Mouse (Mus musculus) midbrain, embryonic 12.5 days (tissue): Measurements from ENCODE around the gene Jak1. TPM values are rescaled to one million over a fixed set of nuclear protein-coding genes. Genes with fewer than 3 reads are reported as not detected.

Experiments used
- ATAC-seq: fragments of 200-750 bp; cut with Nextera tagmentation; 2 replicates; pipeline ENCODE4 v1.8.0; 2017; ENCODE audit warnings: low read depth, moderate TSS enrichment, moderate library complexity; ENCODE audit not compliant: low FRiP score
- H3K27ac ChIP-seq: fragments of 300-500 bp; sonication (generic); replicated peaks from 2 replicates; pipeline ENCODE4 v1.5.1; 2016; ENCODE audit warnings: mild to moderate bottlenecking
- H3K27me3 ChIP-seq: fragments of 300-500 bp; sonication (generic); 2 replicates; pipeline ENCODE4 v1.6.1; 2016; ENCODE audit warnings: mild to moderate bottlenecking
- H3K36me3 ChIP-seq: fragments of 300-500 bp; sonication (generic); 2 replicates; pipeline ENCODE4 v1.6.1; 2016
- H3K4me1 ChIP-seq: fragments of 300-500 bp; sonication (generic); 2 replicates; pipeline ENCODE4 v1.6.1; 2016
- H3K4me2 ChIP-seq: fragments of 300-500 bp; sonication (generic); replicated peaks from 2 replicates; pipeline ENCODE4 v1.6.1; 2016; ENCODE audit warnings: mild to moderate bottlenecking, moderate library complexity
- H3K4me3 ChIP-seq: fragments of 300-500 bp; sonication (generic); 2 replicates; pipeline ENCODE4 v1.5.1; 2016; ENCODE audit warnings: mild to moderate bottlenecking
- H3K9ac ChIP-seq: fragments of 300-500 bp; sonication (generic); replicated peaks from 2 replicates; pipeline ENCODE4 v1.6.1; 2016; ENCODE audit warnings: mild to moderate bottlenecking, moderate library complexity
- H3K9me3 ChIP-seq: fragments of 300-500 bp; sonication (generic); 2 replicates; pipeline ENCODE4 v1.6.1; 2016; ENCODE audit warnings: mild to moderate bottlenecking
- WGBS: fragments of 180-500 bp; shearing (Covaris S2); methylation state at CpG from one replicate; pipeline ENCODE4 v1.1.7; 2016; 5-methylcytosine and 5-hydroxymethylcytosine counted together
- polyA plus RNA-seq: library from polyadenylated mRNA; unstranded; fragments of >200 nt; fragmentation: Nextera tagmentation; extraction: Ambion mirVana; gene quantifications from 2 replicates; pipeline ENCODE4 v1.2.1, GENCODE M21; 2016

The Jak1 gene
- polyA plus RNA-seq, 1 experiment from 2014 or later: 52.6 TPM

DNA sequence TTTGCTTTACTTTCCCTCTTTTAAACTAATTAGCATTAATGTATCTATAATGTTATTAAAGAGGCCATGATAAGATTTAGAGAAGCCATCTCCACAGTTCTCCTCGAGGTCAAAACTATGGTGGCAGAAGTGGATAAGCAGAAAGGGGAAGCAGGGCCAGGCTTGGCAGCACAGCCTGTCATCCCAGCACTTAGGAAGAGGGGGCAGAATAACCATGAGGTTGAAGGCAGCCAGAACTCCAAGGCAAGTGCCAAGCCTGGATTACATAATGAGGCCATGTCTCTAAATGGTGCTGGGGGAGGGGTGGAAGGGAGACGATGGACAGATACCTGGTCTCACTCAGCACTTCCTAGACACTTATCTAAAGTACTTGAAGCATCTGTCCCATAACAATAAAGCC lies 66.7 kb downstream of the Jak1 start:
- Histone ChIP-seq H3K36me3 (no peaks in the 10 kb centered on the region), H3K4me1 (no peaks in the 10 kb centered on the region), H3K9me3 (no peaks in the 10 kb centered on the region), H3K27me3 (no peaks in the 10 kb centered on the region; the same call in 1 of the 2 replicates), H3K9ac (no peak overlapping the region), H3K4me3 (no peak overlapping the region), H3K4me2 (no peak overlapping the region), H3K27ac (no peak overlapping the region)
- 78% methylated on average over 2 of the region's 2 CpGs for WGBS
- no peak for ATAC-seq

DNA sequence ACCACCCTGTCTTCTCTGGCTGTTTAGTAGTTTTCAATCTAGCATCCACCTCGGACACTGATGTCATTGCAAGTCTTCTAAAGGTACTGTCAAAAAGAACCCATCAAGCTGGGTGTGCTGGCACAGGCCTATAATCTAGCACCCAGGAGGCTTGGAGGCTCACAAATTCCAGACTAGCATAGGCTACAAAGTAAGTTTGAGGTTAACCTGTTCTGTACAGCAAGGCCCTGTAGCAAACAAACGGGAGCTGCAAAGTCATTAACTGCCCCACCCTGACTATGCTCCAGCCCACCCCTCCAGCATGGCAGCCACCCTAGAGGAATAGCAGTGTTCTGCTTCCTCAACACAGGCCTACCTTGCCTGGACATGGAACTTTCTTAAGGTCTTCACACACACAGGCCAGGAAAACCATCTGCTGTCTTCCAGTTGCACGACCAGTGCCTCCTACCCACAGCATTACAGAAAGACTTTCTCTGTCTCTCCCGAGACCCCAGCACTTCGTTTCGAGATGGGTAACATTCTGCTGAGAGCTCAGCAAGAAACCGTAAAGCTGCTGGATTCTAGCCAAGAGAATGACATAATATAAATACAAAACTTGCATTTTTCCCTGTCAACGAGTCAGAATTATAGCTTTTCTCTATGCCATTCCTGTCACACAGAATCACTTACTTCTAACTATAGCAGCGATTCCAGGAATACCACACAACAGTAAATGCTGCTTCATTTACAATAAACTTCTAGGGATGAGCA lies 67.5 kb downstream of the Jak1 start:
- Histone ChIP-seq H3K4me3 (no peak overlapping the region), H3K36me3 (no peaks in the 10 kb centered on the region), H3K4me1 (no peaks in the 10 kb centered on the region), H3K9ac (no peak overlapping the region), H3K27ac (no peak overlapping the region), H3K27me3 (no peaks in the 10 kb centered on the region; the same call in 1 of the 2 replicates), H3K9me3 (no peaks in the 10 kb centered on the region), H3K4me2 (no peak overlapping the region)
- WGBS: 80% methylated on average over 9 of the region's 9 CpGs
- no peak for ATAC-seq

DNA sequence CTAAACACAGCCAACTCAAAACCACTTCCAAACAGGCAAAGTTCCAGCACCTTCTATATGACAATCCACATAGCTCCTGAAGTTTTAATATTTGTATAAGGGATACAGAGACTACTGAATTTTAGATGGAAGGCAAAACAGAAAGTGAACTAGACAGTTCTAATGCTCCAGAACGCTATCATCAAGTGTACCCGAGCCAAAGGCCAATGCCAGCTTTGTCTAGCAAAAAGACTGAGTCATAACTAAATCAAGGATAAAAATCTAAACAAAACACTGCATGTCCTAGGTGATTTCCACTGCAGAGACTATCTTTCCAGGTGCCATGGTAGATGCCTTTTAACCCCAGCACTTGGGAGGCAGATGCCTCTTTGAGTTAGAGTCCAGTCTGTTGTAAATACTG lies 68.7 kb downstream of the Jak1 start:
- H3K27me3 ChIP-seq: no peaks in the 10 kb centered on the region; the same call in 1 of the 2 replicates
- no peaks in the 10 kb centered on the region for H3K4me1 ChIP-seq
- H3K9ac ChIP-seq: no peak overlapping the region
- H3K4me2 ChIP-seq: no peak overlapping the region
- no peaks in the 10 kb centered on the region for H3K36me3 ChIP-seq
- no peak overlapping the region for H3K4me3 ChIP-seq
- ATAC-seq: no peak
- 88% methylated on average over 2 of the region's 2 CpGs for WGBS
- no peak overlapping the region for H3K27ac ChIP-seq
- no peaks in the 10 kb centered on the region for H3K9me3 ChIP-seq

DNA sequence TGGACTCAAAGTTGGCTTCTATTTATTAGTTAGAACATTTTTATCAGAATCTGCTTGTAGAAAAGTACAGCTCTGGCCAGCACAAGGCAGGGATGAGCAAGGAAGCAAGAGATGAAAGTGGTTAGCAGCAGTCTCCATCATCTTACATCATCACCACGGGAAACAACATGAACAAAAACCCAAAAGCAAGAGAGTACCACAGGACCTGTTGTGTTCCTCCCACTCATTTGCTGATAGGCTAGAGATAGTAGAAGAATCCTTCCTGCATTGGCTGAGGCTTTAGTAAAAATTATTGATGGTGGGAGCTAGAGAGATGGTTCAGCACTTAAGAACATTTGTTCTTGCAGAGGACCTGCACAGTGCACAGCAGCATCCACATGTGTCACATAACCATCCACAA lies 70.9 kb downstream of the Jak1 start:
- no peak overlapping the region for H3K27ac ChIP-seq
- no peaks in the 10 kb centered on the region for H3K4me1 ChIP-seq
- 81% methylated on average over 1 of the region's 1 CpGs for WGBS
- no peak overlapping the region for H3K4me3 ChIP-seq
- no peaks in the 10 kb centered on the region for H3K36me3 ChIP-seq
- no peaks in the 10 kb centered on the region for H3K9me3 ChIP-seq
- no peak overlapping the region for H3K9ac ChIP-seq
- no peaks in the 10 kb centered on the region; the same call in 1 of the 2 replicates for H3K27me3 ChIP-seq
- H3K4me2 ChIP-seq: no peak overlapping the region
- no peak for ATAC-seq

DNA sequence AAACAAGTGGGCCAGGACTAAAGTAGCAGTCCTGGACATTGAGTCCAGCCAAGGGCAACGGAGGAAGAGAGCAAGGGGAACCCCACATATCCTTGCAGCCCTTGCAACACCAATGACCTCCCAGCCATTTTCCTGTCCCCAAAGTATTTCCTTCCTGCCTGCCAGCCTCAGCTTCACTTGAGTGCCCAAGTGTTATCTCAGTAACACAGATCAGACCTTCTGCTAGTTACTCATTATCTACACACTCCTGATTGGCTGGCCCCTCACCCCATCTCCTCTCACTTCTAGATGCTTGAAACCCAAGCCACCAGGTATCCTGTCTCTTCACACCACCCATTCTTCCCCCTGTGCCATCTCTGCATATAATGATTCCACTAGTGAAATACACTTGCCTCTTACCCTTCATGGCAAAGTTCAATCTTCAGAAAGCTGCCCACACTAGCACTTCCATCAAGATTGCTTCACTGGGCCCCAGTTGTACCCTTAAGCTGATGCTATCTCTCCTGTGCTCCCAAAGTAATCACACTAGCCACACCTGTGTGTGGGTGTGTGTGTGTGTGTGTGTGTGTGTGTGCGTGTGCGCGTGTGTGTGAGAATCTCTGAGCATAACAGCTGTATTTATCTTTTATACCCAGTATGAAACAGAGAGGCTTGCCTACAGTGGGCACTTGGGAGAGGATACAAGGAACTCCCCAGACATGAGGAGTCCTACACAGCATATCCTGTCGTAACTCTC lies 72.7 kb downstream of the Jak1 start:
- Histone ChIP-seq H3K9me3 (no peaks in the 10 kb centered on the region), H3K36me3 (no peaks in the 10 kb centered on the region), H3K27me3 (no peaks in the 10 kb centered on the region; the same call in 1 of the 2 replicates), H3K4me2 (no peak overlapping the region), H3K27ac (no peak overlapping the region), H3K4me3 (no peak overlapping the region), H3K4me1 (no peaks in the 10 kb centered on the region), H3K9ac (no peak overlapping the region)
- ATAC-seq: no peak
- 93% methylated on average over 5 of the region's 5 CpGs for WGBS

DNA sequence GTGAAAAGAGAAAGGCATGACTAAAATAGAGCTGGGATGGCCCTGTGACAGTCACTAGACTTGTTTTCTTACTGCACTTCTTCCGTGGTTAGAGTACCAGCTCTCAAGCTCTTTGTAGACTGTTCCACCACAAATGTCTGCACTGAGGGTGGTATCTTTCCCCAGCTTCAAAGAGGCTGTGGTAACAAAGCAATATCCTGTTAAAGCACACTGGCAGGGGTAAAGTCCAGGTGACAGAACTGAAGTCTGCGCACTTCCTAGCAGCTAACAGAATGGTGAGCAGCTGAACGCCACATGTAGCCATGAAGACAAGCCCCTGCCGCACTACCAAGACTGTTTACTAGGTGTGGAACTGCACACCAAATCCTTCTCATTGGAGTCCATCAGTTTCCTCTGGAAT lies 77.7 kb downstream of the Jak1 start:
- WGBS: 90% methylated on average over 4 of the region's 4 CpGs
- no peak for ATAC-seq
- Histone ChIP-seq H3K27ac (no peak overlapping the region), H3K9me3 (no peaks in the 10 kb centered on the region), H3K4me3 (no peak overlapping the region), H3K27me3 (no peaks in the 10 kb centered on the region), H3K36me3 (no peaks in the 10 kb centered on the region), H3K4me1 (no peaks in the 10 kb centered on the region), H3K9ac (no peak overlapping the region), H3K4me2 (no peak overlapping the region)

DNA sequence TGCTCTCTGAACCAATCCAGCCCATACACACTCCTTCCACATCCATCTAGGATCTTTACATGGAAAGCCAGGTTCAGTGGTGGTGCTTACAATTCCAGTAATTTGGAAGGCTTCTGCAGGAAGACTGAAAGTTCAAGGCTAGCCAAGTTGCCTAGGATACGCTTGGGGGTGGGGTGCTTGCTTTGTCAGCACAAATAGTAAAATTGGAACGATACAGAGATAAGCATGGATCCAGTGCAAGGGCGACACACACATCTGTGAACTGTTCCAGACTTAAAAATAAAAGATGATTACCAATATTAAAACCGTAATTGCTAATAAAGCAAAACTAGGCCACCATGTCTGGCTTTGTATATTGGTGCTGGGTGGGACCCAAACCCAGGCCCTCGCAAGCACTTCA lies 78.5 kb downstream of the Jak1 start:
- Histone ChIP-seq H3K9ac (no peak overlapping the region), H3K4me1 (no peaks in the 10 kb centered on the region), H3K4me2 (no peak overlapping the region), H3K4me3 (no peak overlapping the region), H3K27me3 (no peaks in the 10 kb centered on the region), H3K9me3 (no peaks in the 10 kb centered on the region), H3K36me3 (no peaks in the 10 kb centered on the region), H3K27ac (no peak overlapping the region)
- no peak for ATAC-seq
- 93% methylated on average over 5 of the region's 5 CpGs for WGBS

DNA sequence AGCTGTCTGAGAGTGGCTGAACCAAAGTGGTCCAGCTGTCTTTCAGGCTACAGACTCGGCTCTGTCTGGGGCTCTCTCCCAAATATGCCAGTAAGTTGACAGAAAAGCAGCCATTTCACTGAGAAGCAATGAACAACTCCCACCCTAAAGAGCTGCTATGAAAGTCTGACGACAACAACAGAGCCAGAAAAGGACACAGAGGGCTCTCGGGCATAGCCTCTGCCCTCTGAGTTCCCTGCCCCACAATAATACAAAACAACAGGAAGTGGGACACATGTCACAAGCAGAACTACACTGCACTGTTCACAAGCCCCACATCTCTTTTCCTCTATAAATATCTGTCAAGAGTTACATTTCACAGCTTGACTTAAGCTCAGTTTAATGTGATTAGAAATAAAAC lies 79.9 kb downstream of the Jak1 start:
- no peak overlapping the region for H3K4me3 ChIP-seq
- H3K9ac ChIP-seq: no peak overlapping the region
- H3K36me3 ChIP-seq: no peaks in the 10 kb centered on the region
- H3K9me3 ChIP-seq: no peaks in the 10 kb centered on the region
- 76% methylated on average over 3 of the region's 3 CpGs for WGBS
- ATAC-seq: no peak
- no peak overlapping the region for H3K27ac ChIP-seq
- no peak overlapping the region for H3K4me2 ChIP-seq
- no peaks in the 10 kb centered on the region for H3K4me1 ChIP-seq
- H3K27me3 ChIP-seq: no peaks in the 10 kb centered on the region

DNA sequence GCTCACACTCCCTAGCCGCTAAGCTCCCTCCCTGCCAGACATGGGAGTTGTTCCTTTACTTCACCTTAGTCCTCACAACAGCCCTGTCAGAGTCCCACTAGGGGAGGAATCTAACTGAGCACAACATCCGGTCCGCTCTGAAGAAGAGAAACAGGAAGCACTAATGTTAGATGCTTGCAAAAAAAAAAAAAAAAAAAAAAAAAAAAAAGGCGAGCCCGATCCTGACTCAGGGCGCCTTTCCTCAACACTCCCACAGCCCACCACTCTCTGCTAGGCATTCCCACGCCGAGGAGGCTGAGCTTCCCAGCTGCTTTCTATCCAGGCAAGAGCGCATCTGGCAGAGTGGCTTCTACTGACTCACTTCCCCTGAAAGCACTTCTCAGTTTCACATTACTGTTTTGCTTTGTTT lies 82.5 kb downstream of the Jak1 start:
- 71% methylated on average over 6 of the region's 9 CpGs for WGBS
- no peak for ATAC-seq

DNA sequence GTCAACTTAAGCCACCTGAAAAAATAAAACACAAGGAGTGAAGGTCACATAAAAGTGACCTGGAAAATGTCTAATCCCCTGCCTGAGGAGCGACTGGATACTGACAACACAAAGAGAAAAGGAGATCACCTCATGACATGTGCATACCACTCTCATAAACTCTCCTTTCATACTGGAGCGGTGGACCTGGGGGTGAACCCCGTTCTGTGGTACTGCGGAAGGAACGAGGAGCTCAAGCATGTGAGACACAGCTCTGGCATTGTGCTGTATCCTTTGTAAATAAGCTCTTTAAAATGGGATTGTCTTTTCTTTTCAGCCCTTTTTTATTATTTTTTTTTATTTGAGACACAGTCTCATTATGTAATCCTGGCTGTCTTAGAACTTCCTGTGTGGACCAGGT lies 84.4 kb downstream of the Jak1 start:
- Histone ChIP-seq H3K4me2 (no peak overlapping the region), H3K27ac (no peak overlapping the region), H3K4me3 (no peak overlapping the region), H3K4me1 (no peaks in the 10 kb centered on the region), H3K36me3 (no peaks in the 10 kb centered on the region), H3K27me3 (no peaks in the 10 kb centered on the region), H3K9ac (no peak overlapping the region), H3K9me3 (no peaks in the 10 kb centered on the region)
- ATAC-seq: no peak
- 39% methylated on average over 5 of the region's 5 CpGs for WGBS

More for the DNA sequence above, 82.5 kb downstream of the Jak1 start:
- Histone ChIP-seq H3K36me3 (no peaks in the 10 kb centered on the region), H3K4me2 (no peak overlapping the region), H3K9me3 (no peaks in the 10 kb centered on the region), H3K9ac (no peak overlapping the region), H3K27ac (no peak overlapping the region), H3K4me3 (no peak overlapping the region), H3K27me3 (no peaks in the 10 kb centered on the region), H3K4me1 (no peaks in the 10 kb centered on the region)

DNA sequence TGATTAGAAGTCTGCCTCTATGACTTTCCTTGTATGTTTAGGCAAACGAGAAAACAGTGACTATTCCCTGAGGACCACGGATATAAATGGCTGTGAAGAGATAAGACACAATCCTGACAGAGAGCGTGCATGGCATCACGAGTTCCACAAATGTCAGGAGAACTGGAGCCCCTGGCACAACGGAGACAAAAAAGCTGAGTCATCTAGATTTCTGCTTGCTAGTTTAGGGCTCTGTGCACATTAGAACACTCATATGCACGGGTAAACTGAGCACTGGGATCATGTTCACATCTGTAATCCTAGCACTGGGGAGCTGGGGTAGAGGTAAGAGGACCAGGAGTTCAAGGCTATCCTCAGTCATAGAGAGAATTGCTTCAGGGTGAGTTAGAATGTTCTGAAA lies 85.2 kb downstream of the Jak1 start:
- no peak for ATAC-seq

DNA sequence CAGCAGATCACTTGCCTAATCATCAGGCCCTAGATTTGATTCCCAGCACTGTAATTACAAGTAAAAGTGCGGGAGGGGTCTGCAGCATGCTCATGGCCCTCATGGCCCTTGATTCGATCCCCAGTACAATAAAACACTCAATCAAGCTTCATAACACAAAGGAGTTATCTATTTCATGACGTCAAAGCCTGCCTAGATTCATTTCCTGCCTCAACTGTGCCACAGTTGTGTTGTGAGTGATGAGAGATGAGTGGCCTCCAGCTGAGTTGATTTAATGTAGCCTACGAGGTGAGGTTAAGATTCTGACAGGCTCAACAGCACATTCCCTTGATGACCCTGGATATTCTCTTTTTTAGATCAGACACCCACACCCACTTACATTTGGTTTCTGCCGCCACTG lies 86.0 kb downstream of the Jak1 start:
- Histone ChIP-seq H3K9ac (no peak overlapping the region), H3K4me2 (no peak overlapping the region), H3K4me1 (no peaks in the 10 kb centered on the region), H3K4me3 (no peak overlapping the region), H3K9me3 (no peaks in the 10 kb centered on the region), H3K27ac (no peak overlapping the region), H3K27me3 (no peaks in the 10 kb centered on the region), H3K36me3 (peaks cover 4% of the 10 kb centered on the region; the same call in 1 of the 2 replicates)
- 81% methylated on average over 5 of the region's 5 CpGs for WGBS
- ATAC-seq: no peak

More for the DNA sequence above, 85.2 kb downstream of the Jak1 start:
- H3K9ac ChIP-seq: no peak overlapping the region
- H3K4me3 ChIP-seq: no peak overlapping the region
- H3K27me3 ChIP-seq: no peaks in the 10 kb centered on the region
- H3K4me1 ChIP-seq: no peaks in the 10 kb centered on the region
- no peak overlapping the region for H3K4me2 ChIP-seq
- no peaks in the 10 kb centered on the region for H3K9me3 ChIP-seq
- no peak overlapping the region for H3K27ac ChIP-seq
- no peaks in the 10 kb centered on the region for H3K36me3 ChIP-seq
- 70% methylated on average over 6 of the region's 6 CpGs for WGBS
